Mouse (Mus musculus) thymus, postnatal 36 days (tissue): ENCODE data around the gene Rps6ka2.

Experiments used
- DNase-seq, 2 experiments: peaks; one replicate each; pipeline ENCODE4 v3.0.0; 2022; ENCODE audit warnings: mixed read lengths in 2 of 2

Rps6ka2 gene

GRCm38 (mm10) chr17:7221310-7221709, 51.4 kb downstream of the Rps6ka2 start:
- no peak for DNase-seq

- DNase-seq: no peak
Observed at GRCm38 (mm10) chr17:7222198-7222597, 52.3 kb downstream of the Rps6ka2 start.

GRCm38 (mm10) chr17:7228545-7228944, 58.6 kb downstream of the Rps6ka2 start:
- no peak for DNase-seq

- DNase-seq: no peak
Observed at GRCm38 (mm10) chr17:7231312-7231711, 61.4 kb downstream of the Rps6ka2 start.

- DNase-seq: no peak
Observed at GRCm38 (mm10) chr17:7231790-7232189, 61.9 kb downstream of the Rps6ka2 start.

- no peak for DNase-seq
Observed at GRCm38 (mm10) chr17:7232400-7232799, 62.5 kb downstream of the Rps6ka2 start.

- DNase-seq: no peak
Observed at GRCm38 (mm10) chr17:7233197-7233596, 63.3 kb downstream of the Rps6ka2 start.

- no peak for DNase-seq
Observed at GRCm38 (mm10) chr17:7237706-7238105, 67.8 kb downstream of the Rps6ka2 start.

GRCm38 (mm10) chr17:7238766-7239165, 68.9 kb downstream of the Rps6ka2 start:
- peak in 1 of 2 experiments; percentile 37 for DNase-seq

- DNase-seq: no peak
Observed at GRCm38 (mm10) chr17:7240526-7240925, 70.6 kb downstream of the Rps6ka2 start.

GRCm38 (mm10) chr17:7245078-7245477, 75.2 kb downstream of the Rps6ka2 start:
- no peak for DNase-seq

- no peak for DNase-seq
Observed at GRCm38 (mm10) chr17:7246893-7247556, 77.1 kb downstream of the Rps6ka2 start.

GRCm38 (mm10) chr17:7250373-7250772, 80.5 kb downstream of the Rps6ka2 start:
- no peak for DNase-seq

GRCm38 (mm10) chr17:7257208-7257607, 87.3 kb downstream of the Rps6ka2 start:
- DNase-seq: no peak

GRCm38 (mm10) chr17:7258748-7259359, 88.9 kb downstream of the Rps6ka2 start:
- no peak for DNase-seq

- no peak for DNase-seq
Observed at GRCm38 (mm10) chr17:7260360-7260759, 90.4 kb downstream of the Rps6ka2 start.

GRCm38 (mm10) chr17:7262056-7262455, 92.1 kb downstream of the Rps6ka2 start:
- DNase-seq: no peak

GRCm38 (mm10) chr17:7262620-7263019, 92.7 kb downstream of the Rps6ka2 start:
- DNase-seq: no peak

GRCm38 (mm10) chr17:7264610-7265009, 94.7 kb downstream of the Rps6ka2 start:
- no peak for DNase-seq

GRCm38 (mm10) chr17:7265291-7265690, 95.4 kb downstream of the Rps6ka2 start:
- no peak for DNase-seq

GRCm38 (mm10) chr17:7265705-7266368, 95.9 kb downstream of the Rps6ka2 start:
- no peak for DNase-seq

GRCm38 (mm10) chr17:7267843-7268242, 97.9 kb downstream of the Rps6ka2 start:
- no peak for DNase-seq

GRCm38 (mm10) chr17:7269151-7269806, 99.4 kb downstream of the Rps6ka2 start:
- DNase-seq: no peak

- no peak for DNase-seq
Observed at GRCm38 (mm10) chr17:7270506-7270905, 100.6 kb downstream of the Rps6ka2 start.
